Mouse (Mus musculus) heart, adult 2 months (tissue): Measurements from ENCODE around the gene St13.

Experiments used
- CTCF ChIP-seq: fragments of 200-600 bp; IDR thresholded peaks from 2 replicates; pipeline ENCODE4 v1.8.1; 2022; ENCODE audit warnings: antibody characterized with exemption, mild to moderate bottlenecking, moderate library complexity
- EP300 ChIP-seq: fragments of 200-500 bp; IDR thresholded peaks from 2 replicates; pipeline ENCODE4 v1.6.1; 2011; ENCODE audit warnings: low read depth, low read length, control low read depth; ENCODE audit not compliant: insufficient read depth
- POLR2A ChIP-seq: fragments of 200-500 bp; IDR thresholded peaks from 2 replicates; pipeline ENCODE4 v1.6.1; 2011; ENCODE audit warnings: mild to moderate bottlenecking, low read depth, low read length, control low read depth; ENCODE audit not compliant: insufficient read depth

DNA sequence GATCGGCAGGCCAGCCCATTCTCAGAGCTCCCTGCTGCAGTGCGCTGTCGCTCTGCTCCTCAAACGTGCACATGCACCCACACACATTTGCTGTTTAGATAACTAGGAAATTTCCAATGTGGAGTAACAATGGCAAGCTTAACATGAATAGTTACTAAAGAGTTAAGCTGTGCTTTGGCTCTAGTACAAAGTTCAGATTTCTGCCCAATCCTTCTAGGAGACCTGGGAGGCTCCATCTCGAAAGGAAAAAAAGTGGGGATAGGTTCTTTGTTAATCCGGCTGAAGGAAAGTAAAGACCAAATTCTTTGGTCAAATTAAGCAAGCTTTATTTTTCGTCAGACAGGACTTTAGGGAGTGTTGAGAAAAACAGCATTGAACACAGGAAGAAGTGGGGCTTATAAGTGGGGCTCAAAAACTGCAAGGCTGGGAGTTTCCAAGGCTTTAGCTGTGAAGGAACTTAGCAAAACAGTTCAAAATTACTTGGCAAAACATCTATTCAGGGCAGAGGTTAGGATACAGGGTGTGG is 22.3 kb upstream of the St13 start:
- TF ChIP-seq EP300, result no peak
- TF ChIP-seq CTCF, result no peak
- TF ChIP-seq POLR2A, result no peak
